Mouse (Mus musculus): ENCODE results near the gene Eml1. TPM values are rescaled to one million over a fixed set of nuclear protein-coding genes. Genes with fewer than 3 reads are reported as not detected.

Eml1 gene
- polyA plus RNA-seq, 1 experiment = not detected

GRCm38 (mm10) chr12:108534484-108534883 is 163.7 kb downstream of the Eml1 start:
- TF ChIP-seq GATA1 (IDR thresholded peaks at IDR 0.05; ENCODE audit: low read length) = no peak

- TF ChIP-seq GATA1 (IDR thresholded peaks at IDR 0.05; ENCODE audit: low read length) = no peak
These were observed 165.7 kb downstream of the Eml1 start for GRCm38 (mm10) chr12:108536461-108536860.

- TF ChIP-seq GATA1 (IDR thresholded peaks at IDR 0.05; ENCODE audit: low read length) = no peak
These were observed 170.3 kb downstream of the Eml1 start for GRCm38 (mm10) chr12:108541088-108541487.

- TF ChIP-seq GATA1 (IDR thresholded peaks at IDR 0.05; ENCODE audit: low read length) = no peak
These were observed 175.9 kb downstream of the Eml1 start for GRCm38 (mm10) chr12:108546508-108547153.

- no peak for TF ChIP-seq GATA1 (IDR thresholded peaks at IDR 0.05; ENCODE audit: low read length)
These were observed 176.6 kb downstream of the Eml1 start for GRCm38 (mm10) chr12:108547251-108547875.

- TF ChIP-seq GATA1 (IDR thresholded peaks at IDR 0.05; ENCODE audit: low read length) = no peak
These were observed 181.0 kb downstream of the Eml1 start for GRCm38 (mm10) chr12:108551731-108552130.

GRCm38 (mm10) chr12:108553079-108553478 is 182.3 kb downstream of the Eml1 start:
- TF ChIP-seq GATA1 (IDR thresholded peaks at IDR 0.05; ENCODE audit: low read length) = no peak

GRCm38 (mm10) chr12:108554120-108554841 is 183.5 kb downstream of the Eml1 start, which contains the start of gene Evl:
Evl (plus strand) TSS chr12:108554720.
- TF ChIP-seq GATA1 (IDR thresholded peaks at IDR 0.05; ENCODE audit: low read length) = no peak

GRCm38 (mm10) chr12:108554861-108555556 is 184.3 kb downstream of the Eml1 start:
- TF ChIP-seq GATA1 (IDR thresholded peaks at IDR 0.05; ENCODE audit: low read length) = no peak

- no peak for TF ChIP-seq GATA1 (IDR thresholded peaks at IDR 0.05; ENCODE audit: low read length)
These were observed 187.4 kb downstream of the Eml1 start for GRCm38 (mm10) chr12:108558194-108558593.

- TF ChIP-seq GATA1 (IDR thresholded peaks at IDR 0.05; ENCODE audit: low read length) = no peak
These were observed 192.5 kb downstream of the Eml1 start for GRCm38 (mm10) chr12:108563238-108563637.

- TF ChIP-seq GATA1 (IDR thresholded peaks at IDR 0.05; ENCODE audit: low read length) = no peak
These were observed 194.3 kb downstream of the Eml1 start for GRCm38 (mm10) chr12:108564910-108565506.

GRCm38 (mm10) chr12:108579156-108579871 is 208.6 kb downstream of the Eml1 start:
- TF ChIP-seq GATA1 (IDR thresholded peaks at IDR 0.05; ENCODE audit: low read length) = no peak

GRCm38 (mm10) chr12:108583775-108584174 is 213.0 kb downstream of the Eml1 start:
- TF ChIP-seq GATA1 (IDR thresholded peaks at IDR 0.05; ENCODE audit: low read length) = no peak

Other genes starting within 250 kb of the Eml1 start
- 12.3 and 16.3 TPM in 2 replicates for gene Setd3, start 191.6 kb upstream of the Eml1 start, polyA plus RNA-seq (2012)
- 159 and 175 TPM in 2 replicates for gene Ccnk, start 191.4 kb upstream of the Eml1 start, polyA plus RNA-seq (2012)
- gene Ccdc85c, start 95.5 kb upstream of the Eml1 start, polyA plus RNA-seq (2012) = not detected in 2 replicates
- not detected in 2 replicates for gene Hhipl1, start 64.7 kb upstream of the Eml1 start, polyA plus RNA-seq (2012)
- gene Cyp46a1, start 36.6 kb upstream of the Eml1 start, polyA plus RNA-seq (2012) = not detected in 2 replicates
- 0.05 TPM in 1 of 2 replicates, not detected in the other for gene Evl, start 183.8 kb downstream of the Eml1 start, polyA plus RNA-seq (2012)

Measured in G1E-ER4 (cell line).